Mouse (Mus musculus) bone marrow, adult 2 months (tissue): ENCODE results near the gene Vwa8.

Experiments used
- CTCF ChIP-seq: fragments of 200-500 bp; IDR thresholded peaks from 2 replicates; pipeline ENCODE4 v1.5.1; 2011; ENCODE audit warnings: low read length, control low read depth; ENCODE audit not compliant: control insufficient read depth, insufficient read depth
- POLR2A ChIP-seq: fragments of 200-500 bp; IDR thresholded peaks from 2 replicates; pipeline ENCODE4 v1.6.1; 2011; ENCODE audit warnings: low read depth, mild to moderate bottlenecking, control low read depth, low read length, borderline replicate concordance; ENCODE audit not compliant: control insufficient read depth

- TF ChIP-seq POLR2A: no peak
- no peak for TF ChIP-seq CTCF
Measured at GRCm38 (mm10) chr14:79242386-79242720, 393.5 kb downstream of the Vwa8 start.
